In the genomic region with DNA sequence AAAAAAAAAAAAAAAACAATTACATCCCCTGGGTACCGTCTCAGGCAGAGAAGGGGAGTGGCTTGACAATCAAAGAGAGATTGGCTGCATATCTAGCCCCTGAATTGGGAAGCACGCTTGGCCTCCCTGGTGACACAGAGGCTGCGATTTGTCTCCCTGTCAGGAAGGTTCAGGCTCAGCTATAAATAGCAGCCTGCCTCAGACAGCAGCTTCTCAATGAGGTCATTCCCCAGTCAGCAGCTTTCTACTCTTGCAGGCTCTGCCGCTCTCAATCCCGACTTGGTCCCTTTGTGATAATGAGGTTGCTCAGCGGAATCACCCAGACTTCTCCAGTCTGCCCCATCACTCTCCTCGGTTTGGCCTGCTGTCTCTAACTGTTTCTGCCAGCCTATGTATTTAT, we compare ENCODE assay signal across 8 mouse cellular contexts. TPM values are rescaled to one million over a fixed set of nuclear protein-coding genes. Genes with fewer than 3 reads are reported as not detected.
DNase-seq lines count a peak whose midpoint lies in the region; ATAC-seq lines count a peak whose summit lies in the region.

No protein-coding gene starts in this region.

- H3K36me3 ChIP-seq in forebrain, embryonic 12.5 days (replicated peaks) = no peaks in the 10 kb centered on the region
- H3K36me3 ChIP-seq in forebrain, embryonic 10.5 days (replicated peaks) = no peaks in the 10 kb centered on the region
- H3K36me3 ChIP-seq in heart, embryonic 13.5 days = no peaks in the 10 kb centered on the region
- H3K36me3 ChIP-seq in midbrain, embryonic 13.5 days = no peaks in the 10 kb centered on the region

- H3K4me1 ChIP-seq in forebrain, embryonic 12.5 days = peaks cover 18% of the 10 kb centered on the region
- H3K4me1 ChIP-seq in forebrain, embryonic 10.5 days = peaks cover 13% of the 10 kb centered on the region
- peaks cover 39% of the 10 kb centered on the region for H3K4me1 ChIP-seq in heart, embryonic 13.5 days
- peaks cover 11% of the 10 kb centered on the region for H3K4me1 ChIP-seq in midbrain, embryonic 13.5 days (replicated peaks)

- 21% methylated on average over 7 of the region's 7 CpGs for WGBS in forebrain, embryonic 12.5 days
- WGBS in forebrain, embryonic 10.5 days = 37% methylated on average over 7 of the region's 7 CpGs
- 3% methylated on average over 7 of the region's 7 CpGs for WGBS in heart, embryonic 13.5 days
- 6% methylated on average over 7 of the region's 7 CpGs for WGBS in midbrain, embryonic 13.5 days

- no peak for DNase-seq in forebrain, embryonic 10.5 days (ENCODE audit: extremely low spot score, low spot score)
- peak; percentile 7 for DNase-seq in urinary bladder, postnatal 14 days (ENCODE audit: low spot score)
- DNase-seq in urinary bladder, postnatal 10 days (ENCODE audit: low spot score) = no peak
- DNase-seq in thymus, postnatal 0 days (ENCODE audit: low spot score) = no peak
- DNase-seq in testis, postnatal 10 days (ENCODE audit: low spot score) = no peak

- H3K9ac ChIP-seq in forebrain, embryonic 12.5 days = no peak overlapping the region
- H3K9ac ChIP-seq in heart, embryonic 13.5 days = peak overlapping the region; percentile 72
- H3K9ac ChIP-seq in midbrain, embryonic 13.5 days (replicated peaks) = peak overlapping the region; percentile 39

- H3K9me3 ChIP-seq in forebrain, embryonic 12.5 days = no peaks in the 10 kb centered on the region
- no peaks in the 10 kb centered on the region for H3K9me3 ChIP-seq in forebrain, embryonic 10.5 days
- no peaks in the 10 kb centered on the region for H3K9me3 ChIP-seq in heart, embryonic 13.5 days
- H3K9me3 ChIP-seq in midbrain, embryonic 13.5 days = no peaks in the 10 kb centered on the region

- H3K27ac ChIP-seq in forebrain, embryonic 12.5 days = peak overlapping the region; percentile 67
- H3K27ac ChIP-seq in forebrain, embryonic 10.5 days = no peak overlapping the region
- peak overlapping the region; percentile 95 for H3K27ac ChIP-seq in heart, embryonic 13.5 days (replicated peaks)
- H3K27ac ChIP-seq in midbrain, embryonic 13.5 days = peak overlapping the region; percentile 73

- ATAC-seq in forebrain, embryonic 12.5 days (ENCODE audit: low FRiP score) = peak; percentile 72
- ATAC-seq in heart, embryonic 13.5 days (ENCODE audit: extremely low read depth, insufficient number of reproducible peaks, low FRiP score, low TSS enrichment) = peak; percentile 64; the same call in 1 of the 2 replicates
- ATAC-seq in midbrain, embryonic 13.5 days = peak; percentile 67

- peaks cover 17% of the 10 kb centered on the region for H3K27me3 ChIP-seq in forebrain, embryonic 12.5 days
- H3K27me3 ChIP-seq in forebrain, embryonic 10.5 days (ENCODE audit: poor library complexity, severe bottlenecking) = peaks cover 28% of the 10 kb centered on the region
- peaks cover 19% of the 10 kb centered on the region for H3K27me3 ChIP-seq in heart, embryonic 13.5 days (replicated peaks)
- no peaks in the 10 kb centered on the region for H3K27me3 ChIP-seq in midbrain, embryonic 13.5 days

- no peak overlapping the region for H3K4me2 ChIP-seq in forebrain, embryonic 12.5 days
- H3K4me2 ChIP-seq in heart, embryonic 13.5 days = peak overlapping the region; percentile 54
- 0 out of 2 replicates have a peak overlapping the region, but pooled peaks have one; percentile 3 for H3K4me2 ChIP-seq in midbrain, embryonic 13.5 days (replicated peaks)

- no peak overlapping the region for H3K4me3 ChIP-seq in forebrain, embryonic 12.5 days (replicated peaks)
- H3K4me3 ChIP-seq in forebrain, embryonic 10.5 days = no peak overlapping the region
- 0 out of 2 replicates have a peak overlapping the region, but pooled peaks have one; percentile 11 for H3K4me3 ChIP-seq in heart, embryonic 13.5 days
- H3K4me3 ChIP-seq in midbrain, embryonic 13.5 days (replicated peaks) = no peak overlapping the region

RNA-seq across cellular contexts. Expression of a gene that starts 12.7 kb away (rescaled TPM):
- 6.1 and 6.4 TPM in 2 replicates for polyA plus RNA-seq in forebrain, embryonic 12.5 days (2016; fragmentation: Nextera tagmentation; extraction: Ambion mirVana)
- polyA plus RNA-seq in forebrain, embryonic 10.5 days (2016; fragmentation: Nextera tagmentation; extraction: Ambion mirVana) = 0.18 and 0.35 TPM in 2 replicates
- 0.16 and 0.17 TPM in 2 replicates for polyA plus RNA-seq in heart, embryonic 13.5 days (2015; fragmentation: Nextera tagmentation; extraction: Ambion mirVana)
- 16.8 and 17.6 TPM in 2 replicates for polyA plus RNA-seq in midbrain, embryonic 13.5 days (2015; fragmentation: Nextera tagmentation; extraction: Ambion mirVana)
- not detected in 2 replicates for polyA plus RNA-seq in thymus, postnatal 0 days (2015; fragmentation: Nextera tagmentation; extraction: Ambion mirVana)

RNA-seq across cellular contexts. Expression of a gene that starts 28.6 kb away (rescaled TPM):
- 0.79 and 0.97 TPM in 2 replicates for polyA plus RNA-seq in forebrain, embryonic 12.5 days (2016; fragmentation: Nextera tagmentation; extraction: Ambion mirVana)
- polyA plus RNA-seq in forebrain, embryonic 10.5 days (2016; fragmentation: Nextera tagmentation; extraction: Ambion mirVana) = 1.8 and 2.3 TPM in 2 replicates
- polyA plus RNA-seq in heart, embryonic 13.5 days (2015; fragmentation: Nextera tagmentation; extraction: Ambion mirVana) = 2.2 and 2.4 TPM in 2 replicates
- polyA plus RNA-seq in midbrain, embryonic 13.5 days (2015; fragmentation: Nextera tagmentation; extraction: Ambion mirVana) = 0.40 and 0.43 TPM in 2 replicates
- 6.1 and 7.7 TPM in 2 replicates for polyA plus RNA-seq in thymus, postnatal 0 days (2015; fragmentation: Nextera tagmentation; extraction: Ambion mirVana)

RNA-seq across cellular contexts. Expression of a gene that starts 58.3 kb away (rescaled TPM):
- polyA plus RNA-seq in forebrain, embryonic 12.5 days (2016; fragmentation: Nextera tagmentation; extraction: Ambion mirVana) = 35.5 and 35.7 TPM in 2 replicates
- polyA plus RNA-seq in forebrain, embryonic 10.5 days (2016; fragmentation: Nextera tagmentation; extraction: Ambion mirVana) = 32.6 and 40.3 TPM in 2 replicates
- 14.0 and 17.2 TPM in 2 replicates for polyA plus RNA-seq in heart, embryonic 13.5 days (2015; fragmentation: Nextera tagmentation; extraction: Ambion mirVana)
- polyA plus RNA-seq in midbrain, embryonic 13.5 days (2015; fragmentation: Nextera tagmentation; extraction: Ambion mirVana) = 32.6 and 33.3 TPM in 2 replicates
- 20.5 and 23.3 TPM in 2 replicates for polyA plus RNA-seq in thymus, postnatal 0 days (2015; fragmentation: Nextera tagmentation; extraction: Ambion mirVana)

RNA-seq across cellular contexts. Expression of a gene that starts 58.5 kb away (rescaled TPM):
- polyA plus RNA-seq in forebrain, embryonic 12.5 days (2016; fragmentation: Nextera tagmentation; extraction: Ambion mirVana) = 56.8 and 57.3 TPM in 2 replicates
- polyA plus RNA-seq in forebrain, embryonic 10.5 days (2016; fragmentation: Nextera tagmentation; extraction: Ambion mirVana) = 50.1 and 51.8 TPM in 2 replicates
- 27.0 and 28.2 TPM in 2 replicates for polyA plus RNA-seq in heart, embryonic 13.5 days (2015; fragmentation: Nextera tagmentation; extraction: Ambion mirVana)
- polyA plus RNA-seq in midbrain, embryonic 13.5 days (2015; fragmentation: Nextera tagmentation; extraction: Ambion mirVana) = 55.0 and 60.2 TPM in 2 replicates
- polyA plus RNA-seq in thymus, postnatal 0 days (2015; fragmentation: Nextera tagmentation; extraction: Ambion mirVana) = 50.8 and 54.3 TPM in 2 replicates
